Mouse (Mus musculus) forebrain, embryonic 16.5 days (tissue): ENCODE data around the gene Rpl34. TPM values are rescaled to one million over a fixed set of nuclear protein-coding genes. Genes with fewer than 3 reads are reported as not detected.

Source experiments
- ATAC-seq: fragments of 200-750 bp; cut with Nextera tagmentation; 2 replicates; pipeline ENCODE4 v1.8.0; 2017; ENCODE audit warnings: mild to moderate bottlenecking, moderate library complexity
- H3K27ac ChIP-seq: fragments of 300-500 bp; sonication (generic); 2 replicates; pipeline ENCODE4 v1.5.1; 2014; ENCODE audit warnings: low read length, control low read depth
- H3K27me3 ChIP-seq: fragments of 300-500 bp; sonication (generic); replicated peaks from 2 replicates; pipeline ENCODE4 v1.6.1; 2014; ENCODE audit warnings: low read length; ENCODE audit not compliant: control insufficient read depth, insufficient read depth
- H3K36me3 ChIP-seq: fragments of 300-500 bp; sonication (generic); 2 replicates; pipeline ENCODE4 v1.6.1; 2014; ENCODE audit not compliant: control insufficient read depth, insufficient read depth
- H3K4me1 ChIP-seq: fragments of 300-500 bp; sonication (generic); replicated peaks from 2 replicates; pipeline ENCODE4 v1.6.1; 2014; ENCODE audit warnings: low read length; ENCODE audit not compliant: control insufficient read depth, insufficient read depth
- H3K4me2 ChIP-seq: fragments of 300-500 bp; sonication (generic); 2 replicates; pipeline ENCODE4 v1.6.1; 2014; ENCODE audit warnings: mild to moderate bottlenecking, low read length, control low read depth
- H3K4me3 ChIP-seq: fragments of 300-500 bp; sonication (generic); replicated peaks from 2 replicates; pipeline ENCODE4 v1.5.1; 2014; ENCODE audit warnings: mild to moderate bottlenecking, low read length, control low read depth
- H3K9ac ChIP-seq: fragments of 300-500 bp; sonication (generic); replicated peaks from 2 replicates; pipeline ENCODE4 v1.6.1; 2014; ENCODE audit warnings: low read depth, low read length, control low read depth
- H3K9me3 ChIP-seq: fragments of 300-500 bp; sonication (generic); 2 replicates; pipeline ENCODE4 v1.6.1; 2016; ENCODE audit warnings: low read length; ENCODE audit not compliant: control insufficient read depth
- whole genome bisulfite sequencing: fragments of 180-500 bp; shearing (Covaris S2); extraction: QIAGEN DNeasy Blood & Tissue Kit; methylation state at CpG from one replicate; pipeline ENCODE4 v1.1.7; 2014; 5-methylcytosine and 5-hydroxymethylcytosine counted together
- polyA plus RNA-seq: library from polyadenylated mRNA; unstranded; fragments of >200 nt; fragmentation: Nextera tagmentation; extraction: Ambion mirVana; gene quantifications from 2 replicates; pipeline ENCODE4 v1.2.1, GENCODE M21; 2015

The Rpl34 gene
- polyA plus RNA-seq, 1 experiment from 2014 or later, result 528 TPM

GRCm38 (mm10) chr3:130716555-130716954 is 13.6 kb downstream of the Rpl34 start:
- H3K4me3 ChIP-seq, result no peak overlapping the region
- no peaks in the 10 kb centered on the region for H3K27me3 ChIP-seq
- no peak for ATAC-seq
- H3K36me3 ChIP-seq, result no peaks in the 10 kb centered on the region
- H3K27ac ChIP-seq, result no peak overlapping the region
- no peaks in the 10 kb centered on the region for H3K9me3 ChIP-seq
- 87% methylated on average over 7 of the region's 7 CpGs for WGBS
- H3K4me2 ChIP-seq, result no peak overlapping the region
- no peak overlapping the region for H3K9ac ChIP-seq
- peaks cover 3% of the 10 kb centered on the region for H3K4me1 ChIP-seq

GRCm38 (mm10) chr3:130714775-130715568 is 15.2 kb downstream of the Rpl34 start:
- no peaks in the 10 kb centered on the region for H3K9me3 ChIP-seq
- peak overlapping the region; percentile 59 for H3K4me2 ChIP-seq
- no peak overlapping the region for H3K9ac ChIP-seq
- no peak overlapping the region for H3K27ac ChIP-seq
- no peaks in the 10 kb centered on the region for H3K27me3 ChIP-seq
- peak; percentile 79 for ATAC-seq
- no peaks in the 10 kb centered on the region for H3K36me3 ChIP-seq
- 18% methylated on average over 22 of the region's 22 CpGs for WGBS
- peak overlapping the region; percentile 34 for H3K4me3 ChIP-seq
- peaks cover 3% of the 10 kb centered on the region for H3K4me1 ChIP-seq

GRCm38 (mm10) chr3:130712891-130713290 is 17.3 kb downstream of the Rpl34 start:
- Histone ChIP-seq H3K27me3 (no peaks in the 10 kb centered on the region), H3K27ac (no peak overlapping the region), H3K36me3 (no peaks in the 10 kb centered on the region), H3K9ac (no peak overlapping the region), H3K9me3 (no peaks in the 10 kb centered on the region), H3K4me3 (no peak overlapping the region), H3K4me1 (peaks cover 14% of the 10 kb centered on the region), H3K4me2 (no peak overlapping the region)
- ATAC-seq, result no peak
- WGBS, result 68% methylated on average over 6 of the region's 6 CpGs

- Histone ChIP-seq H3K27ac (no peak overlapping the region), H3K4me1 (peaks cover 21% of the 10 kb centered on the region), H3K27me3 (no peaks in the 10 kb centered on the region), H3K4me2 (peak overlapping the region; percentile 45), H3K4me3 (peak overlapping the region; percentile 24; the same call in 1 of the 2 replicates), H3K9me3 (no peaks in the 10 kb centered on the region), H3K36me3 (no peaks in the 10 kb centered on the region), H3K9ac (no peak overlapping the region)
- 44% methylated on average over 7 of the region's 7 CpGs for WGBS
- ATAC-seq, result no peak
Measured at GRCm38 (mm10) chr3:130710103-130710502, 20.1 kb downstream of the Rpl34 start.

- Histone ChIP-seq H3K36me3 (no peaks in the 10 kb centered on the region), H3K9ac (peak within 1 kb of the TSS; percentile 89), H3K27me3 (no peaks in the 10 kb centered on the region), H3K4me3 (peak within 1 kb of the TSS; percentile 83), H3K9me3 (no peaks in the 10 kb centered on the region), H3K27ac (peak within 1 kb of the TSS; percentile 84), H3K4me1 (peaks cover 19% of the 10 kb centered on the region), H3K4me2 (peak within 1 kb of the TSS; percentile 85)
- ATAC-seq, result peak; percentile 98
- WGBS, result 0% methylated on average over 45 of the region's 45 CpGs
Measured at GRCm38 (mm10) chr3:130708967-130709924, 21.0 kb downstream of the Rpl34 start, which contains the start of gene Ostc. TSS of gene Ostc (minus strand) at chr3:130709444.

- ATAC-seq, result no peak
- peak overlapping the region; percentile 83 for H3K4me3 ChIP-seq
- peak overlapping the region; percentile 84 for H3K27ac ChIP-seq
- 0 out of 2 replicates have a peak, but pooled peaks cover under 1% of the 10 kb centered on the region for H3K36me3 ChIP-seq
- H3K4me2 ChIP-seq, result peak overlapping the region; percentile 85
- H3K4me1 ChIP-seq, result peaks cover 19% of the 10 kb centered on the region
- 0% methylated on average over 5 of the region's 5 CpGs for WGBS
- no peaks in the 10 kb centered on the region for H3K9me3 ChIP-seq
- H3K9ac ChIP-seq, result peak overlapping the region; percentile 89
- no peaks in the 10 kb centered on the region for H3K27me3 ChIP-seq
Measured at GRCm38 (mm10) chr3:130708529-130708928, 21.7 kb downstream of the Rpl34 start.

- 74% methylated on average over 6 of the region's 6 CpGs for WGBS
- H3K4me1 ChIP-seq, result 0 out of 2 replicates have a peak, but pooled peaks cover 3% of the 10 kb centered on the region
- peaks cover 17% of the 10 kb centered on the region for H3K36me3 ChIP-seq
Measured at GRCm38 (mm10) chr3:130702289-130702688, 27.9 kb downstream of the Rpl34 start.

GRCm38 (mm10) chr3:130697622-130698021 is 32.6 kb downstream of the Rpl34 start:
- WGBS, result 85% methylated on average over 4 of the region's 4 CpGs
- H3K4me3 ChIP-seq, result no peak overlapping the region
- H3K4me2 ChIP-seq, result no peak overlapping the region
- no peaks in the 10 kb centered on the region for H3K27me3 ChIP-seq
- H3K9me3 ChIP-seq, result no peaks in the 10 kb centered on the region
- no peak for ATAC-seq
- peaks cover 24% of the 10 kb centered on the region for H3K36me3 ChIP-seq
- no peak overlapping the region for H3K27ac ChIP-seq
- no peaks in the 10 kb centered on the region for H3K4me1 ChIP-seq
- no peak overlapping the region for H3K9ac ChIP-seq

More at GRCm38 (mm10) chr3:130702289-130702688, 27.9 kb downstream of the Rpl34 start:
- Histone ChIP-seq H3K9me3 (no peaks in the 10 kb centered on the region), H3K4me2 (no peak overlapping the region), H3K4me3 (no peak overlapping the region), H3K27ac (no peak overlapping the region), H3K27me3 (no peaks in the 10 kb centered on the region), H3K9ac (no peak overlapping the region)
- ATAC-seq, result no peak

GRCm38 (mm10) chr3:130694705-130695104 is 35.5 kb downstream of the Rpl34 start:
- WGBS, result 96% methylated on average over 7 of the region's 7 CpGs
- Histone ChIP-seq H3K9ac (no peak overlapping the region), H3K4me3 (no peak overlapping the region), H3K9me3 (no peaks in the 10 kb centered on the region), H3K27ac (no peak overlapping the region), H3K4me2 (no peak overlapping the region), H3K27me3 (no peaks in the 10 kb centered on the region), H3K36me3 (peaks cover 9% of the 10 kb centered on the region; the same call in 1 of the 2 replicates), H3K4me1 (0 out of 2 replicates have a peak, but pooled peaks cover 3% of the 10 kb centered on the region)
- no peak; the same call in 1 of the 2 replicates for ATAC-seq
